ENCODE assay signal across 37 mouse cellular contexts in genomic region chr6:115239335-115239734, GRCm38 (mm10). TPM values are rescaled to one million over a fixed set of nuclear protein-coding genes. Genes with fewer than 3 reads are reported as not detected.
DNase-seq lines count a peak whose midpoint lies in the region.
"Had no signal": no experiment of that assay in that cellular context is flagged by ENCODE, and none has a peak within 500 bp of the region (broad histone marks: within the 10 kb centered on the region; RNA-seq: fewer than 3 reads in every experiment).

No protein-coding gene starts in this region.

- peak overlapping the region; percentile 99 for H3K27ac ChIP-seq in brown adipose tissue, adult 24 weeks (replicated peaks; ENCODE audit: low read depth, low read length)
- H3K27ac ChIP-seq: forebrain, embryonic 13.5 days; liver, embryonic 12.5 days; stomach, embryonic 15.5 days had no signal

- H3K4me1 ChIP-seq in brown adipose tissue, adult 24 weeks (ENCODE audit: control insufficient read depth, insufficient read depth, insufficient read length, low read length), result peaks cover 43% of the 10 kb centered on the region
- H3K4me1 ChIP-seq: forebrain, embryonic 13.5 days; liver, embryonic 12.5 days had no signal

- DNase-seq in cerebellum, adult 9-11 months, result peak; percentile 63
- DNase-seq in cerebellum, adult 9-10 months, result no peak
- peak; percentile 85 for DNase-seq in heart, adult 11 months
- no peak for DNase-seq in heart, adult 8-10 months (ENCODE audit: low spot score)
- DNase-seq in right cerebral cortex, adult 18-20 months, result peak; percentile 34
- DNase-seq in right cerebral cortex, postnatal 25 days, result no peak
- DNase-seq in kidney, adult 18-20 months, result no peak
- DNase-seq: cerebellum, postnatal 14 days; gastrocnemius, postnatal 10 days; kidney, adult 9 months; kidney, postnatal 10 days; layer of hippocampus, postnatal 36 days; left cerebral cortex, postnatal 4 days; liver, postnatal 0 days; thymus, adult 18-20 months; thymus, postnatal 25 days had no signal

- no peak overlapping the region for H3K4me3 ChIP-seq in brown adipose tissue, adult 24 weeks (ENCODE audit: insufficient read depth, low read depth, low read length)
- H3K4me3 ChIP-seq: forebrain, embryonic 13.5 days; liver, embryonic 12.5 days; stomach, embryonic 15.5 days had no signal

RNA-seq across cellular contexts. Expression of gene Gm17482, which starts 12.2 kb away (rescaled TPM):
- not detected for total RNA-seq in heart, adult 8-10 months (2022)
- not detected in 2 replicates for polyA plus RNA-seq in brown adipose tissue, adult 24 weeks (2012; ENCODE audit: insufficient read depth, insufficient read length, missing spikeins)
- total RNA-seq: adrenal gland, postnatal 14 days; gastrocnemius, postnatal 10 days; granulocyte monocyte progenitor cell, adult 5-6 weeks; heart, postnatal 25 days; layer of hippocampus, adult 18-20 months; layer of hippocampus, postnatal 36 days; left cerebral cortex, postnatal 4 days; megakaryocyte, adult 5-6 weeks; MEL; neutrophil, adult 5-6 weeks had no signal
- polyA plus RNA-seq: embryonic facial prominence, embryonic 11.5 days; forebrain, embryonic 13.5 days; heart, embryonic 14.5 days; hindbrain, embryonic 11.5 days; intestine, embryonic 16.5 days; limb, embryonic 14.5 days; liver, embryonic 12.5 days; liver, postnatal 0 days; lung, embryonic 16.5 days; midbrain, embryonic 11.5 days; midbrain, embryonic 16.5 days; neural tube, embryonic 11.5 days; Patski; stomach, embryonic 15.5 days had no signal

RNA-seq across cellular contexts. Expression of gene Timp4, which starts 12.7 kb away (rescaled TPM):
- total RNA-seq in heart, adult 8-10 months (2022), result 10 to 100 TPM; 26.3 to 43.9 (median 37.1) TPM
- polyA plus RNA-seq in brown adipose tissue, adult 24 weeks (2012; ENCODE audit: insufficient read depth, insufficient read length, missing spikeins), result 11.1 and 36.6 TPM in 2 replicates
- total RNA-seq: granulocyte monocyte progenitor cell, adult 5-6 weeks; MEL; neutrophil, adult 5-6 weeks had no signal
- polyA plus RNA-seq: liver, embryonic 12.5 days; liver, postnatal 0 days had no signal

Comparison
In these comparisons a context has a peak if more than half of its experiments do, and no peak if none do; other contexts are left out.
1. DNase-seq: peak in cerebellum, adult 9-11 months (single experiment), heart, adult 11 months (single experiment) and right cerebral cortex, adult 18-20 months (single experiment); none in cerebellum, adult 9-10 months (single experiment), heart, adult 8-10 months (single experiment), right cerebral cortex, postnatal 25 days (single experiment) and kidney, adult 18-20 months (single experiment).